Mouse (Mus musculus): ENCODE results near the gene Mrps26. TPM values are rescaled to one million over a fixed set of nuclear protein-coding genes. Genes with fewer than 3 reads are reported as not detected.
A peak's percentile ranks its signal among the peaks of the same experiment; 100 is the strongest.

Mrps26 gene
- polyA plus RNA-seq, 1 experiment from 2014 or later, result 89.0 TPM

GRCm38 (mm10) chr2:130578148-130578547 lies 14.6 kb downstream of the Mrps26 start:
- Histone ChIP-seq H3K36me3 (no peaks in the 10 kb centered on the region), H3K4me1 (peaks cover 34% of the 10 kb centered on the region), H3K4me3 (no peak overlapping the region), H3K9me3 (replicated peaks) (no peaks in the 10 kb centered on the region), H3K27me3 (ENCODE audit: low read depth, poor library complexity, severe bottlenecking) (peaks cover 99% of the 10 kb centered on the region), H3K27ac (replicated peaks) (no peak overlapping the region)
- 10% methylated on average over 11 of the region's 11 CpGs for WGBS
- DNase-seq (ENCODE audit: low spot score), result peak; percentile 71

DNA sequence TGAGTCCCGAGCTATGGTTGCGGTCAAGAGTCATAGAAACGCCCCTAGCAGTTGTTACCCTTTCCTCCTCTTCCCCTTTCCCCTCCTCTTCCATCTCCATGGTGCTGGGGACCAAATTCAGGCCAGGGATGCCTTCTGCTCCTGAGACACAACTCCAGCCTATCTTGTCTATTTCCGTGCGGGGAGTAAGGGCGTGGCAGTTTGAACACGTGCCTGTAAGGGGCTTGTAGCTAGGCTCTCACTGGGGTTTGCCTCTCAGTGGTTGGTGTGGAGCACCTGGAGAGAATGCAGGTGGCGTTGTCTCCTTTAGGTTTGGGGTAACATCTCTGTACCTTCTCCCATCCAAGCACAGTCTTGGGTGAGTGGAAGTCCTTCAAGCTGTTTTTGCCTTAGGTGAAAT lies 16.2 kb downstream of the Mrps26 start:
- Histone ChIP-seq H3K27me3 (ENCODE audit: low read depth, poor library complexity, severe bottlenecking) (peaks cover 97% of the 10 kb centered on the region), H3K4me1 (peaks cover 34% of the 10 kb centered on the region), H3K36me3 (no peaks in the 10 kb centered on the region), H3K9me3 (replicated peaks) (no peaks in the 10 kb centered on the region), H3K4me3 (peak overlapping the region; percentile 45), H3K27ac (replicated peaks) (no peak overlapping the region)
- no peak for DNase-seq (ENCODE audit: low spot score)
- 7% methylated on average over 8 of the region's 8 CpGs for WGBS

DNA sequence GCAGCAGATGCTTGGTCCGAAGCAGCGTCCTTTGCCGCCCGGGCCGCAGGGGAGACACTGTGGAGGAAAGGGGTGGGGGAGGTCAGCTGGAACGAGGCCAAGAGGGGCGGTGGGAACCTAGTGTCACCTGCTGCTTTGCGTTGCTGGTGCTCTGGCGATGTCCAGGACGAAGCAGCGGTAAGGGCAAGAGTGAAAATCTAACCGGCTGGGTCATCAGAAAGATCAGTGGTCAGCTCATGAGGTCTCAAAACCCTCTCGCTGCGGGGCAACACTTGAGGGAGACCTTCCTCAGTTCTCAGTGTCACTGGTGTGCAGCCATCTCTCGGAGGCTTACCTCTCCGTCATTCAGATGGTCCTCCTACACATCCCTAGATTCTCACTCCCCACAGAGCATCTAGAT lies 17.7 kb downstream of the Mrps26 start:
- Histone ChIP-seq H3K27me3 (ENCODE audit: low read depth, poor library complexity, severe bottlenecking) (peaks cover 83% of the 10 kb centered on the region), H3K36me3 (no peaks in the 10 kb centered on the region), H3K4me3 (peak overlapping the region; percentile 45), H3K4me1 (peaks cover 32% of the 10 kb centered on the region), H3K9me3 (replicated peaks) (no peaks in the 10 kb centered on the region), H3K27ac (replicated peaks) (no peak overlapping the region)
- peak; percentile 20 for DNase-seq (ENCODE audit: low spot score)
- 4% methylated on average over 16 of the region's 16 CpGs for WGBS

DNA sequence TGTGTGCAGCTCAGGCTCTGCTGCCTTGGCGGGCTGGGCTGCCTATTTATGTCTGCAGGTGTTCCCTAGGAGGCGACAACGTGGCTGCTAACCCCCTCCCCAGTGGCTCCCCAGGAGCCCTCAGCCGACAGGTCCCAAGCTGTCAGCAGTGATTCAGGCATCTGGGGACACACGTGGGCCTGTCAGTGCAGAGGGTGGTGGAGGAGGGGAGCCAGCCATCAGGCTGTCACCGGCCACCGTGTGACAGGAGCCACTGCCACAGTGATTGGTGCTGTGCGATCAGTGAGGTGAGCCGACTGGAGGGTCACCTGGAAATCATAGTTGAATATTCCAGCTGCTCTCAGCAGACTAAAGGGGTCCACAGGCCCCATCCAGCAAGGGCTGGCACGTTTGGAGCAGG lies 19.0 kb downstream of the Mrps26 start, which contains the start of gene Avp:
Gene Avp (minus strand): TSS at position 3 of the 400 bp plus-strand sequence.
- 43% methylated on average over 10 of the region's 10 CpGs for WGBS
- Histone ChIP-seq H3K4me3 (no peak within 1 kb of the TSS), H3K36me3 (no peaks in the 10 kb centered on the region), H3K27ac (replicated peaks) (no peak within 1 kb of the TSS), H3K4me1 (peaks cover 20% of the 10 kb centered on the region), H3K9me3 (replicated peaks) (no peaks in the 10 kb centered on the region), H3K27me3 (ENCODE audit: low read depth, poor library complexity, severe bottlenecking) (peaks cover 70% of the 10 kb centered on the region)
- DNase-seq (ENCODE audit: low spot score), result no peak

DNA sequence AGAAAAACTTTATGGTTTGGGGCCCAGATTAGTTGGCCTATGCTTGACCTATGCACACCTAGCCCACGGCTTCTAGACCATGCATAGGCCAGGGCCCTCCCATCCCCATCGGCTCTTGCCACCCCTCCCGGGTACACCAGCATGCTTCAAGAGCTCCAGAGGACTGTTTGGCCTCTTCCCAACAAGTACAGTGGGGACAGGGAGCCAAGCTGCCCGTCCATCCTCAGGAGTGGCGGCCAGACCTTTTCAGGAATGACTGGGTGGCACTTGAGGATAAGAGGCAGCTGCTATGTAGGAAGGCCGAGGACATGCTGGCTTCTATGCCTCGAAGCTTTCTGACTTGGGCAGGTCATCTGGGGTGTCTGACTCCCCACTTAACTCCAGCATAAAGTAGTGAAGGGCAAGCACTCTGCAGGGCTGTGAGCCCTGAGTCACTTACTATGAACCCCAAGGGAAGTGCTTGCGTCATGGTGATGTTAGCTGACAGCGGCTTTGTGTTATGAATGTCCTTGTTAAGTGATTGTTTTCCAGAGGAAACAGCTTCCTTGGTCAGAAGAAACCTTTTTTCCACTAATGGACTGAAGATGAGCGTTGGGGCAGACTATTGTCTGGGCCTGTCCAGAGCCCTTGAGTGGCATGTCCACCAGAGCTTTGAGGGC lies 20.5 kb downstream of the Mrps26 start:
- H3K36me3 ChIP-seq, result no peaks in the 10 kb centered on the region
- peaks cover 17% of the 10 kb centered on the region for H3K4me1 ChIP-seq
- 83% methylated on average over 10 of the region's 10 CpGs for WGBS
- no peak overlapping the region for H3K27ac ChIP-seq (replicated peaks)
- no peak for DNase-seq (ENCODE audit: low spot score)
- peaks cover 55% of the 10 kb centered on the region for H3K27me3 ChIP-seq (ENCODE audit: low read depth, poor library complexity, severe bottlenecking)
- no peak overlapping the region for H3K4me3 ChIP-seq
- no peaks in the 10 kb centered on the region for H3K9me3 ChIP-seq (replicated peaks)

DNA sequence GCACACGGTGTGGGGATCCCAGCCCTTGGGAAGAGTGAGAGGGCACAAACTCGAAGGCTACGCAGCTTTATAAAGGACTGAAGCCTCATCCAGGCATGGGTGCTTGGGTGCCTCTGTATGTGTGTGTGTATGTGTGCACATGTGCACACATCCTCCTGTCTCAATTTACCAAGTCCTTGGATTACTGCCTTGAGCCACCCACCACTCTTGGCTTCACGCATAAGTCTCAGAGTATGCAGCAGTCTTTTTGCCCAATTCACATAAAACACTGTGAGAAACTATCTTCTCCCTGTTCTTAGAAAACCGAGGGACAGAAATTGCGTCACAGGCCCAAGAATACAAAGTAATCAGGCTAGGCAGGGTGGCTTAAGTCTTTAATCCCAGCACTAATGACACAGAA lies 22.5 kb downstream of the Mrps26 start:
- no peaks in the 10 kb centered on the region for H3K9me3 ChIP-seq (replicated peaks)
- peaks cover 35% of the 10 kb centered on the region for H3K27me3 ChIP-seq (ENCODE audit: low read depth, poor library complexity, severe bottlenecking)
- DNase-seq (ENCODE audit: low spot score), result no peak
- H3K27ac ChIP-seq (replicated peaks), result no peak overlapping the region
- WGBS, result 87% methylated on average over 6 of the region's 6 CpGs
- H3K36me3 ChIP-seq, result peaks cover 10% of the 10 kb centered on the region
- peaks cover 2% of the 10 kb centered on the region for H3K4me1 ChIP-seq
- H3K4me3 ChIP-seq, result no peak overlapping the region

GRCm38 (mm10) chr2:130588373-130588772 lies 24.8 kb downstream of the Mrps26 start:
- 86% methylated on average over 2 of the region's 2 CpGs for WGBS

GRCm38 (mm10) chr2:130589157-130589556 lies 25.6 kb downstream of the Mrps26 start:
- WGBS, result 65% methylated on average over 4 of the region's 4 CpGs
- Histone ChIP-seq H3K36me3 (peaks cover 32% of the 10 kb centered on the region), H3K4me1 (no peaks in the 10 kb centered on the region)

More at GRCm38 (mm10) chr2:130588373-130588772, 24.8 kb downstream of the Mrps26 start:
- Histone ChIP-seq H3K27ac (replicated peaks) (no peak overlapping the region), H3K4me1 (no peaks in the 10 kb centered on the region), H3K4me3 (no peak overlapping the region), H3K9me3 (replicated peaks) (no peaks in the 10 kb centered on the region), H3K27me3 (ENCODE audit: low read depth, poor library complexity, severe bottlenecking) (peaks cover 12% of the 10 kb centered on the region), H3K36me3 (peaks cover 26% of the 10 kb centered on the region)
- DNase-seq (ENCODE audit: low spot score), result no peak

DNA sequence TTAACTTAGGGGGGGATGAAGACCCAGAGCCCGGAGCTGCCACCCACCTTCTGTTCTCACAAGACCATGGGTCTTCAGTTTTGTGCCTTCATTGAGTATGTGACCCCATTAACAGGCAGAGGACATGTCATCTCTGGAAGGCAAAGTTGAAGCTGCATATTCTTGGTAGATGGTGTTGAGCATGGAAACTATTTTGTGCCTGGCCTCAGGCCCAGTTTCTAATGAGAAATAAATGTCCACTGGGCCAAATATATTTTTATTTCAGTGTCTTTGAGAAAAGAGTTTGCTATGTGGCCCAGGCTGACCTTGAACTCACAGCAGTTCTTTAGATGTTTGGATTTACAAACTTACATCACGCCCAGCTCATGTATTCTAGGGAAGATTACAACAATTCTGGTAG lies 26.2 kb downstream of the Mrps26 start:
- no peaks in the 10 kb centered on the region for H3K4me1 ChIP-seq
- H3K27me3 ChIP-seq (ENCODE audit: low read depth, poor library complexity, severe bottlenecking), result no peaks in the 10 kb centered on the region
- no peaks in the 10 kb centered on the region for H3K9me3 ChIP-seq (replicated peaks)
- H3K36me3 ChIP-seq, result peaks cover 36% of the 10 kb centered on the region
- no peak overlapping the region for H3K27ac ChIP-seq (replicated peaks)
- no peak overlapping the region for H3K4me3 ChIP-seq
- DNase-seq (ENCODE audit: low spot score), result no peak
- WGBS, result 93% methylated on average over 2 of the region's 2 CpGs

More at GRCm38 (mm10) chr2:130589157-130589556, 25.6 kb downstream of the Mrps26 start:
- H3K4me3 ChIP-seq, result no peak overlapping the region
- H3K27me3 ChIP-seq (ENCODE audit: low read depth, poor library complexity, severe bottlenecking), result peaks cover 4% of the 10 kb centered on the region
- H3K9me3 ChIP-seq (replicated peaks), result no peaks in the 10 kb centered on the region
- no peak for DNase-seq (ENCODE audit: low spot score)
- no peak overlapping the region for H3K27ac ChIP-seq (replicated peaks)

- Histone ChIP-seq H3K36me3 (peaks cover 49% of the 10 kb centered on the region), H3K27me3 (ENCODE audit: low read depth, poor library complexity, severe bottlenecking) (no peaks in the 10 kb centered on the region), H3K9me3 (replicated peaks) (no peaks in the 10 kb centered on the region), H3K4me1 (no peaks in the 10 kb centered on the region), H3K27ac (replicated peaks) (no peak overlapping the region), H3K4me3 (no peak overlapping the region)
- DNase-seq (ENCODE audit: low spot score), result no peak
- WGBS, result 91% methylated on average over 2 of the region's 2 CpGs
Observed at GRCm38 (mm10) chr2:130591016-130591415, 27.5 kb downstream of the Mrps26 start.

DNA sequence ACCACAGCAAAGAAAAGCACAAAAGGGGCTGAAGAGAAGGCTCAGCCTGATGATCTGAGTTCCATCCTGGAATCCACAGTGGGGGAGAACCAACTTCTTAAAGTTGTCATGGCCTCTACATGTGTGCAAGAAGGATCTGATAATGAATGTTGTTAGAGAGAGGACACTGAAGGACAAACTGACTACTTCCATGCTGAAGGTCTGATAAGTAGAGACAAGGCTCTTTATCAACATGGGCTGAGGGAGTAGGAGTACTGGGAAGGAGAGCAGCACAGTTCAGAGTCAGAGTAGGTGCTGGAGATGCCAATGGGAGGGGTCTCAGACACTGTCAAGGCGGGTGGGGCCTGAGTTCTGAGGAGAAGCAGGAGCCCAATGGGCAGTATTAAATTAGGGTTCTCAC lies 32.1 kb downstream of the Mrps26 start:
- Histone ChIP-seq H3K36me3 (peaks cover 88% of the 10 kb centered on the region), H3K4me3 (no peak overlapping the region), H3K27me3 (ENCODE audit: low read depth, poor library complexity, severe bottlenecking) (no peaks in the 10 kb centered on the region), H3K9me3 (replicated peaks) (no peaks in the 10 kb centered on the region), H3K4me1 (no peaks in the 10 kb centered on the region), H3K27ac (replicated peaks) (no peak overlapping the region)
- DNase-seq (ENCODE audit: low spot score), result no peak
- WGBS, result 83% methylated on average over 1 of the region's 1 CpGs

GRCm38 (mm10) chr2:130597601-130598010 lies 34.1 kb downstream of the Mrps26 start:
- 36% methylated on average over 1 of the region's 1 CpGs for WGBS
- peaks cover 86% of the 10 kb centered on the region for H3K36me3 ChIP-seq
- no peak for DNase-seq (ENCODE audit: low spot score)
- H3K9me3 ChIP-seq (replicated peaks), result no peaks in the 10 kb centered on the region
- H3K27me3 ChIP-seq (ENCODE audit: low read depth, poor library complexity, severe bottlenecking), result no peaks in the 10 kb centered on the region
- H3K4me3 ChIP-seq, result no peak overlapping the region
- H3K27ac ChIP-seq (replicated peaks), result no peak overlapping the region
- no peaks in the 10 kb centered on the region for H3K4me1 ChIP-seq

DNA sequence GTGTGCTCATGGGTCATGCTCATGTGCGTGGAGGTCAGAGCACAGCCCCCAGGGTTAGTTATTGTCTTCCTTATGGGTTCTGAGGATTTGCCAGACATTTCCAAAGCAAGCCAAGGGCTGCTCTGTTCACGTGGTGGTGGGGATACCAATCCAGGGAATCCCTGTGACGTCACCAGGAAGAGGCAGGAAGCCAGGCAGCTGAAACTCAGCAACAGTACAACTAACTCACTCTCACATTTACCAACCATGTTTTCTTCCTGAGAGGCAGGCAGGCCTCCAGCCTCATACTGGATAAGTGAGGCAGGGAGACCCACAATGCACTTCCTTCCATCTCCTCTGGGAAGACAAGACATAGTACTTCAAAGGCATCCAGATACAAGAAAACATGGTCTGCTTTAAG lies 34.9 kb downstream of the Mrps26 start:
- no peak for DNase-seq (ENCODE audit: low spot score)
- peaks cover 90% of the 10 kb centered on the region for H3K36me3 ChIP-seq
- no peak overlapping the region for H3K4me3 ChIP-seq
- 79% methylated on average over 3 of the region's 3 CpGs for WGBS
- no peaks in the 10 kb centered on the region for H3K9me3 ChIP-seq (replicated peaks)
- H3K27me3 ChIP-seq (ENCODE audit: low read depth, poor library complexity, severe bottlenecking), result no peaks in the 10 kb centered on the region
- H3K4me1 ChIP-seq, result no peaks in the 10 kb centered on the region
- no peak overlapping the region for H3K27ac ChIP-seq (replicated peaks)
